Mouse (Mus musculus) spleen, postnatal 4 days (tissue): Measurements from ENCODE around the gene Nradd.

Experiments
- DNase-seq, 2 experiments: peaks; one replicate each; pipeline ENCODE4 v3.0.0; 2022; ENCODE audit warnings: low spot score in 2 of 2

Nradd gene

GRCm38 (mm10) chr9:110611471-110611870 is 12.8 kb downstream of the Nradd start:
- DNase-seq, result no peak

- DNase-seq, result no peak
These were observed 40.7 kb downstream of the Nradd start for GRCm38 (mm10) chr9:110583521-110583920.

DNA sequence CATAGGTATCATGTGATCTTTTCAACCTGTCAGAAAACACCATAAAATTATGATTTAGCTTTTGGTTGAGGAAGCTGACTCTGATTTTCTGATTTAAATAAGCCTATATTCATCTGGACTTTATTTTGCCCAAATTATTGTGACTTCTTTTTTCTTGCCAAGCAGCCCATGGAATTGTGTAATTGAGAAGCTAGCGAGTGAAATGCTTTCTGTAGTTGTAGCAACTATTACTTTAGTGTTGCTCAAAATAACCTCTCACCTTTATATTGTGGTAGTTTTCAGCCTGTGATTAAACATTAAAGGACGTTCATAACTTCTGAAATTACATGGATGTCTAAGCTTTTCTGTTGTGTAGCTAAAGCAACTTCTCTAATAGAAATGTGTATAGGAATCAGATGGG is 42.1 kb downstream of the Nradd start:
- no peak for DNase-seq
